Mouse (Mus musculus): ENCODE measurements around the gene Spats2. TPM values are rescaled to one million over a fixed set of nuclear protein-coding genes. Genes with fewer than 3 reads are reported as not detected.
A peak's percentile ranks its signal among the peaks of the same experiment; 100 is the strongest.

The Spats2 gene
- total RNA-seq, 2 experiments from 2014 or later, result 35.2 to 38.6 TPM

DNA sequence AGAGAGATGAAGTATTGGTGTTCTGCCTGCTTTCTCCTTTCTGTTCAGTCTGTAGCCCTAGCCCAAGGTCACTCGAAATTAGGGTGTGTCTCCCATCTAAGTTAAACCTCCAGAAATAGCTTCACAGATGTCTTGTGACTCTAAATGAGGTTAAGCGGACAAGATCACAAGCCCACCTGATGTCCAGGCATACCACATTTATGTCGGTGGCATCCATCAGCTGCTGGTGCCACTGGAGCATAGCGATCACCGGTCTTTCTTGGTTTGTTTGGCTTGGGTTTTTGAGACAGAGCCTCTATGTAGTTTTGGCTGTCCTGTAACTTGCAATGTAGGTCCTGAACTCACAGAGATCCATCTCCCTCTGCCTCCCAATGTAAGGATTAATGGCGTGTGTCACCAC lies 128.1 kb downstream of the Spats2 start:
- DNase-seq (ENCODE audit: low spot score in 2 of 2), result no peak

DNA sequence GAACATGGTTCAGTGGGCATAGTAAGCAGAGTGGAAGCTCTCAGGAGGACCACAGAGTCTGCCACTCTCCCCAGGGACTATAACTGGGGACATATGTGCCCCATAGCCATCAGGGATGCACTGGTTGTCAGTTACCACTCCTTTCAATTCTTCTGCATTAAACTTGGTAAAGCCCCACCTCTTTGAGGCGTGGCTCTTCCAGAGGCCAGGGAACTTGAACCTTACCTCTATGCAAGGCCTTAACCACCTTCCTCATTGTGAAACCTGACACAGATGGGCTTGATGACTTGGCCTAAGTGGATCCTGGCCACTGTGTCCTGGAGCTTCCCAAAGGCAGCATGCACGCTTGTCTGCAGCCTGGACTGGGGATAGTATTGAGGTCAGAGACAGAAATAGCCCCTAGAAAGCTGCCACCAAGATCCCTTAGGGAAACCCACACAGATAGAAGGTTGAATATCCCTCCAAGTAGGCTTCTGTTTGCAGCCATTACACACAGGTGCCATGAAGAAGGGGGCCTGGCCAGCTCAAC lies 128.8 kb downstream of the Spats2 start:
- DNase-seq (ENCODE audit: low spot score in 2 of 2), result no peak

DNA sequence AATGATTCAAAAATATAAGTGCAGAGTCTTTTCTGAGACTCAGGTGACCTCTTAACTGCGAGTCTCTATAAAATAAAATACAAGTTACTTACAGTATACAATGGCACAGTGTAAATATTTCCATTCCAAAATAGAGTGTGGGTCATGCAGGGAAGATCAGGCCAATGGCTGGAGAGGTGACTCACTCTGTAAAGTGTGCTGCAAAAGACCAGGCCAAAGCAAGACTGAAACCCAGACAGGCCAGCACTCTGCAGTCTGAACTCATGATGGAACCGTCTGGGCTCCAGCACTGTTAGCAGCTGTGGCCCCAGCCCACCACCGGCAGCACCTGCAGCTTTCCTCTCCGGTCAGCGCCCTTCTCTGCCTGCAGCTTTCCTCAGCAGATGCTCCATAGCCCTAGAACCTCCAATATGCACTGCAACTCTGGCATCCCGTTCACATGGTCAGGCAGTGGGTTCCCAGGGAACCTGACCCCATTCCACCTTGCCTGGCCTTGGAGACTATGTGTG lies 129.6 kb downstream of the Spats2 start:
- DNase-seq (ENCODE audit: low spot score in 2 of 2), result no peak

DNA sequence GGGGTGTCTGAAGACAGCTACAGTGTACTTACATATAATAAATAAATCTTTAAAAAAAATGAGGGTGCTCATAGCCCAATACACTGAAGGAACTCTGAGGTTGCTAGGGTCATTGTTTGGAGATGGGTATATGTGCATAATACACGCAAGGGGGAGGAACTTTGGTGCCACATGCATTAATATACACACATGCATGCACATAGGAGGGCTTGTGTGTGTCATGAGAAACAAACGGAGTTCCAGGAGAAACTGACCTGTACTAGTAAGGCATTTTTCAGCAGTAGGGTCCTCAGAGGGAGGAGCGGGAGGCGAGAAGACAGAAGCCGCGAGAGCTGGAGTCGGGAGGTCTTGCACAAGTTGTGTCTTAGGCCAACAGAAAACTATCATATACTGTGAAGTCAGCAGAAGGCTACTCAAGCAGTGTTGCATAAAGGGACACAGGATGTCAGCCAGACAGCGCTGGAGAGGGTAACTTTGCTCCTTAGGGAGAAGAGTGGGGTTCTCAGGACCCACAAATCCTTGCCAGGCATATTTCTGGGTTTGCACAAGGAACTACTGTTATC lies 133.5 kb downstream of the Spats2 start:
- no peak for DNase-seq (ENCODE audit: low spot score in 2 of 2)

DNA sequence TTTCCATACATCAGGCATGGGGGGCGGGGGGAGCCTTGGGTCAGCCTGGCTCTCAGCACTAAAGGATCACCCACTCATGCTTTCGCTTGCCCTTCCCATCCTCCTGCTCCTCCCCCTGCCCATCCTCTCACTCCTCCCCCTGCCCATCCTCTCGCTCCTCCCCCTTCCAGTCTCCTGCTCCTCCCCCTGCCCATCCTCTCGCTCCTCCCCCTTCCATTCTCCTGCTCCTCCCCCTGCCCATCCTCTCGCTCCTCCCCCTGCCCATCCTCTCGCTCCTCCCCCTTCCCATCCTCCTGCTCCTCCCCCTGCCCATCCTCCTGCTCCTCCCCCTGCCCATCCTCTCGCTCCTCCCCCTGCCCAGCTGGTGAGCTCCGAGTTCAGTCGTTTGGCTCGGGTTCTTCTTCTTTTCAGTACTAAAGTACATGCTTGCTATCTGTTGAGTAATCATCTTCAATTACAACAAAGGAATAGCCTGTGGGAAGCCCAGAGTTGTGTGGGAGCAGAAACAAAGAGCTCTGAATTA lies 134.1 kb downstream of the Spats2 start:
- peak; percentile 27 to 74 for DNase-seq (ENCODE audit: low spot score in 2 of 2)

DNA sequence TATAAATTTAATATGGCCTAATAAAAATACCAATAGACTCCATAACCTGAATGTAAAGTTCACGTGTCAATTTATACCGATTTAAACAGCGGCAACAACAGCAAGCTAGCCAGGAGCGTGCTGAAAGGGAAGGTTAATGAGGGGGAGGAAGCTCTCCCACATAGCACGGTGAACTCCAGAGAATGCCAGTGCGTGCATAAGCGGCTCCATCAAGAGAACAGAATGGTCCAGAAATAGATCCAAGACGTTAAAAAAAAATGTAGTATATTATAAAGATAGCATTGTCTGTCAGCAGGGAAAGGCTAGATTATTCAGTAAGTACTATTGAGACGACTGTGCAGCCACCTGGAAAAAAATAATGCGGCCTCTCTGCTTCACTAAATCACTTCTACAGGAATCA lies 137.0 kb downstream of the Spats2 start:
- DNase-seq (ENCODE audit: low spot score in 2 of 2), result no peak

Small RNAs within 50 kb of the gene (microRNA-seq; reads per million reads assigned to microRNA genes)
- gene Mir6960, result 0 reads per million in 2 experiments

Other genes with a start within 250 kb of the Spats2 start
- 1 to 10 TPM; 8.1 to 9.3 TPM for gene Rhebl1, start 231.4 kb upstream of the Spats2 start, total RNA-seq (2021)
- under 1 TPM; 0.31 to 0.35 TPM for gene Dhh, start 227.4 kb upstream of the Spats2 start, total RNA-seq (2021)
- gene Lmbr1l, start 207.7 kb upstream of the Spats2 start, total RNA-seq (2021), result 10 to 100 TPM; 13.7 to 17.9 TPM
- gene Tuba1b, start 191.4 kb upstream of the Spats2 start, total RNA-seq (2021), result 100 to 1,000 TPM; 661 to 671 TPM
- not detected for gene Gm49450, start 172.4 kb upstream of the Spats2 start, total RNA-seq (2021)
- gene Tuba1a, start 172.2 kb upstream of the Spats2 start, total RNA-seq (2021), result 1,000 to 10,000 TPM; 2,120 to 2,322 TPM
- 100 to 1,000 TPM; 119 to 162 TPM for gene Tuba1c, start 96.0 kb upstream of the Spats2 start, total RNA-seq (2021)
- gene Prph, start 70.7 kb upstream of the Spats2 start, total RNA-seq (2021), result 1 to 10 TPM; 3.7 to 5.1 TPM
- gene Troap, start 51.3 kb upstream of the Spats2 start, total RNA-seq (2021), result 1 to 10 TPM; 1.2 to 2.6 TPM
- under 1 TPM in 1 of 2 experiments, not detected in 1; 0.44 TPM for gene C1ql4, start 38.1 kb upstream of the Spats2 start, total RNA-seq (2021)
- under 1 TPM in 1 of 2 experiments, not detected in 1; 0.28 TPM for gene Dnajc22, start 32.7 kb upstream of the Spats2 start, total RNA-seq (2021)
- gene Kcnh3, start 98.9 kb downstream of the Spats2 start, total RNA-seq (2021), result 10 to 100 TPM; 71.6 to 78.7 TPM
- 10 to 100 TPM; 80.1 to 84.3 TPM for gene Mcrs1, start 126.0 kb downstream of the Spats2 start, total RNA-seq (2021)
- 100 to 1,000 TPM in 1 of 2 experiments, 10 to 100 TPM in 1; 92.8 to 103 TPM for gene Prpf40b, start 169.2 kb downstream of the Spats2 start, total RNA-seq (2021)
- gene Fam186b, start 170.0 kb downstream of the Spats2 start, total RNA-seq (2021), result 1 to 10 TPM; 1.5 to 1.7 TPM
- 10 to 100 TPM; 12.6 to 13.8 TPM for gene Fmnl3, start 244.6 kb downstream of the Spats2 start, total RNA-seq (2021)

All from layer of hippocampus, postnatal 14 days (tissue).